Mouse (Mus musculus) limb, embryonic 14.5 days (tissue): ENCODE data around the gene Fat3. TPM values are rescaled to one million over a fixed set of nuclear protein-coding genes. Genes with fewer than 3 reads are reported as not detected.

Experiments
- ATAC-seq: fragments of 200-750 bp; cut with Nextera tagmentation; 2 replicates; pipeline ENCODE4 v1.8.0; 2017; ENCODE audit warnings: low read depth, moderate number of reproducible peaks, moderate TSS enrichment; ENCODE audit not compliant: low FRiP score
- DNase-seq: peaks from one replicate; pipeline ENCODE4 v3.0.0-alpha.2; 2015; ENCODE audit warnings: low spot score
- H3K27ac ChIP-seq: fragments of 300-500 bp; sonication (generic); replicated peaks from 2 replicates; pipeline ENCODE4 v1.5.1; 2014; ENCODE audit warnings: low read depth, mild to moderate bottlenecking, low read length, moderate library complexity, mixed read lengths
- H3K27me3 ChIP-seq: fragments of 300-500 bp; sonication (generic); 2 replicates; pipeline ENCODE4 v1.6.1; 2014; ENCODE audit warnings: low read length, mixed read lengths; ENCODE audit not compliant: control insufficient read depth, insufficient read depth
- H3K36me3 ChIP-seq: fragments of 300-500 bp; sonication (generic); 2 replicates; pipeline ENCODE4 v1.6.1; 2014; ENCODE audit warnings: mild to moderate bottlenecking, low read length, moderate library complexity, mixed read lengths; ENCODE audit not compliant: control insufficient read depth, insufficient read depth
- H3K4me1 ChIP-seq: fragments of 300-500 bp; sonication (generic); 2 replicates; pipeline ENCODE4 v1.6.1; 2014; ENCODE audit warnings: antibody characterized with exemption, low read length, mixed read lengths; ENCODE audit not compliant: control insufficient read depth, insufficient read depth
- H3K4me2 ChIP-seq: fragments of 300-500 bp; sonication (generic); replicated peaks from 2 replicates; pipeline ENCODE4 v1.6.1; 2014; ENCODE audit warnings: low read depth, mild to moderate bottlenecking, low read length, moderate library complexity; ENCODE audit not compliant: severe bottlenecking
- H3K4me3 ChIP-seq: fragments of 300-500 bp; sonication (generic); replicated peaks from 2 replicates; pipeline ENCODE4 v1.5.1; 2014; ENCODE audit warnings: low read length
- H3K9ac ChIP-seq: fragments of 300-500 bp; sonication (generic); 2 replicates; pipeline ENCODE4 v1.6.1; 2014; ENCODE audit warnings: mild to moderate bottlenecking, low read depth, low read length, moderate library complexity; ENCODE audit not compliant: severe bottlenecking
- H3K9me3 ChIP-seq: fragments of 300-500 bp; sonication (generic); 2 replicates; pipeline ENCODE4 v1.6.1; 2016; ENCODE audit warnings: low read length; ENCODE audit not compliant: control insufficient read depth
- POLR2A ChIP-seq: fragments of 200-500 bp; IDR thresholded peaks from 2 replicates; pipeline ENCODE4 v1.8.0; 2012; ENCODE audit warnings: inconsistent platforms, mild to moderate bottlenecking, moderate library complexity, borderline replicate concordance; ENCODE audit not compliant: insufficient read depth, insufficient read length; ENCODE audit errors: extremely low read depth
- WGBS: fragments of 180-500 bp; shearing (Covaris S2); extraction: QIAGEN DNeasy Blood & Tissue Kit; methylation state at CpG from one replicate; pipeline ENCODE4 v1.1.7; 2014; 5-methylcytosine and 5-hydroxymethylcytosine counted together
- polyA plus RNA-seq, 2 experiments: library from polyadenylated mRNA; depleted of rRNA in 1 of 2; stranded (reverse) in 1 of 2; unstranded in 1 of 2; fragments of >200 nt; fragmentation: Nextera tagmentation in 1 of 2; extraction: Ambion mirVana in 1 of 2; gene quantifications; 2 replicates each; pipeline versions ENCODE4 v1.2.1 to v1.2.3; 2012 to 2014

The Fat3 gene
- polyA plus RNA-seq, 2 experiments: 5.4 to 9.2 TPM

DNA sequence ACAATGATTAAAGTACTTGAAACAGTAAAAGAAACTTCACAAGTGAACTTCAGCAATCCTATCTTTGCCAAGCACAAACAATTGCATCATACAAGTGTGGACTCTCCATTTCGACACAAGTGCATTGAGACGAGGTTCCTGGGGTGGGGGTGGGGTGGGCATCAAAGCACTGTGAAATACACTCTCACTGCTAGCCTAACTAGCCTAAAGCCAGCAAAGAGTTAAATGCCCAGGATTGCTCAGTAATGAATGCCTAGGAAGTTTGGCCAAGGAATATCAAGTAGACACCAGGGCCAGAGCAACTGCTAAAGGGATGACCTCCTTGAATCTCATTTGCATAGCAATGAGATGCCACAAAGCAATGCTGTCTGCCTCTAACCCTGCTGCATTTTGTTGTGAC, 16.3 kb downstream of the Fat3 start:
- 57% methylated on average over 2 of the region's 2 CpGs for WGBS
- H3K27me3 ChIP-seq: no peaks in the 10 kb centered on the region
- H3K9ac ChIP-seq: no peak overlapping the region
- 0 out of 2 replicates have a peak, but pooled peaks cover 2% of the 10 kb centered on the region for H3K4me1 ChIP-seq
- H3K4me2 ChIP-seq: no peak overlapping the region
- TF ChIP-seq POLR2A: no peak
- no peak overlapping the region for H3K27ac ChIP-seq
- H3K4me3 ChIP-seq: no peak overlapping the region
- DNase-seq: no peak
- no peaks in the 10 kb centered on the region for H3K9me3 ChIP-seq
- no peaks in the 10 kb centered on the region for H3K36me3 ChIP-seq
- ATAC-seq: no peak

DNA sequence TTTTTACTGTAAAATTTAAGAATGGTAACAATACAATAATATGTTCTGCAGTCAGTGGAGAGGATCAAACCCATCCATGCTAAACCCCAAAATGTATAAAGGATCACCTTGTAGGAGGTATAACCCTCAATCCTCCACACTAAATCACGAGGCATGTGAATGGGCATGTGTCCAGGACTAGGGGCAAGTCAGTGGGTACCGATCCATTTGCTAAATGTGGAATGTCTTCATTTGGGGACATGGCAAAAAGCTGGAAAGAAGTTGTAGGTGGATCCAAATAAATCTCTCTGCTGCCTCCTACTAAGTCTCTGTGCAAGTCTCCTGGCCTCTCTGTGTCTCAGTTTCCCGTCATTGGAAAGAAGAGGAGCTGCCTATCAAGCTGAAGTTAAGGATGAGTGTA, 39.6 kb downstream of the Fat3 start:
- Histone ChIP-seq H3K9me3 (no peaks in the 10 kb centered on the region), H3K36me3 (no peaks in the 10 kb centered on the region), H3K4me3 (no peak overlapping the region), H3K27ac (no peak overlapping the region), H3K27me3 (no peaks in the 10 kb centered on the region), H3K9ac (no peak overlapping the region), H3K4me1 (no peaks in the 10 kb centered on the region), H3K4me2 (no peak overlapping the region)
- TF ChIP-seq POLR2A: no peak
- WGBS: 82% methylated on average over 3 of the region's 3 CpGs
- DNase-seq: no peak
- no peak for ATAC-seq

DNA sequence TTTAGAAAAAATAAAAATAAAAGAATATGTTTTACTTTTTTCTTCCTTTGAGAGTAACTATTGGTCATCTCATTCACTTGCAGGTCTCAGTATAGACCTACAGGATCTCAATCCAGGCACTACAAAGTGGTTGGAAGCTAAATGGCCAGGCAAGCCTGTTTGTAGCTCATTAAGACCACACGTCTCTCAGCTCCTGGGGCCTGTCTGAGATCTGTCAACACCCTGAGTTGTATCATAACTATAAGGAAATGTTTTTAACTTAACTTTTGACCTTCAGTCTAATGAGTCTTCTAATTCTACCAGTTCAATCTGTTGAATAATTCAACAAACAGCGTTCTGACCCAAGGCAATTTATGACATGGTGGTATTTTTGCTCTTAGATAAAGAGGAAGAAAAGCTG, 40.5 kb downstream of the Fat3 start:
- Histone ChIP-seq H3K9me3 (no peaks in the 10 kb centered on the region), H3K27ac (no peak overlapping the region), H3K4me1 (no peaks in the 10 kb centered on the region), H3K27me3 (no peaks in the 10 kb centered on the region), H3K36me3 (no peaks in the 10 kb centered on the region), H3K4me3 (no peak overlapping the region), H3K4me2 (no peak overlapping the region), H3K9ac (no peak overlapping the region)
- TF ChIP-seq POLR2A: no peak
- DNase-seq (no peak), ATAC-seq (no peak)
- WGBS: 35% methylated on average over 2 of the region's 2 CpGs

DNA sequence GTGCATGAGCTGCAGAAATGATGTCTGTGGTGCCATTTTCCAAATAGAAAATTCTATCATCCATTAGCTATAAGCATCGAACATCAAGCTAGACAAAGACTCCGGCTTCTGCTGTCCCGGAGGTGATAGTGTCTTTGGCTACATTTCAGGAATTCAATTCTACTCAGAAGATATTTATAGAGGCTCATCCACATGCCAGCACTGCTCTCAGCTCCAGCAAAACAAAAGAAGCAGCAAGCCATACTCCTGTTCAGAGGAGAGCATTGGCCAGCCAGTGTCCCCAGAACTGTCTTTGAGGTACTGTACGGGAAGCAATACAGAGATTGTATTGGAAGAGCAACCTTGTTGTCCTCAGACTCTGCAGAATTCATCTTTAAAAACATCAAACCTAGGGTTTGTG, 59.2 kb downstream of the Fat3 start:
- H3K4me3 ChIP-seq: no peak overlapping the region
- TF ChIP-seq POLR2A: no peak
- no peaks in the 10 kb centered on the region for H3K27me3 ChIP-seq
- H3K27ac ChIP-seq: no peak overlapping the region
- H3K4me1 ChIP-seq: no peaks in the 10 kb centered on the region
- no peaks in the 10 kb centered on the region for H3K36me3 ChIP-seq
- H3K9ac ChIP-seq: no peak overlapping the region
- 81% methylated on average over 4 of the region's 4 CpGs for WGBS
- H3K4me2 ChIP-seq: no peak overlapping the region
- no peaks in the 10 kb centered on the region for H3K9me3 ChIP-seq
- ATAC-seq (no peak), DNase-seq (no peak)

DNA sequence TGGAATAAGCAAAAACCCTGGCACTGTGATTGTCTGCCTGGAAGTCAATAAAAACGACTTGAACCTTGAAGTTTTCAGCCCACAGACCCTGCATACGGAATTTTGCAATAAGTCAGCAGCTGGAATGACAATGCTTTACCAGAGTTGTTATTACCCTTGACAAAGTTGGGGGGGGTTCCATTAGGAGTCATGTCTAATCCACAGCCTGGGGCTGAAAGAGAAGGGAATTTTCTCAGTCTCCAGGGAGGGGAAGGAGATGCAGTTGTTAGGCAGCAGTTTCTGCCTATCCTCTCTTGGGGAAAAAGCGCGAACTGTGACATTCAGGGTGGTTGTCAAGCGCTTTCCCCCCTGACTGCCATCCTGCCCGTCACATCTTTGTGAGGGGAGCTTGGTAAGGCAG, 60.4 kb downstream of the Fat3 start:
- no peak for DNase-seq
- Histone ChIP-seq H3K9me3 (no peaks in the 10 kb centered on the region), H3K4me3 (no peak overlapping the region), H3K4me2 (no peak overlapping the region), H3K4me1 (no peaks in the 10 kb centered on the region), H3K36me3 (no peaks in the 10 kb centered on the region), H3K27me3 (no peaks in the 10 kb centered on the region), H3K27ac (no peak overlapping the region), H3K9ac (no peak overlapping the region)
- ATAC-seq: no peak
- 58% methylated on average over 6 of the region's 6 CpGs for WGBS
- TF ChIP-seq POLR2A: no peak

DNA sequence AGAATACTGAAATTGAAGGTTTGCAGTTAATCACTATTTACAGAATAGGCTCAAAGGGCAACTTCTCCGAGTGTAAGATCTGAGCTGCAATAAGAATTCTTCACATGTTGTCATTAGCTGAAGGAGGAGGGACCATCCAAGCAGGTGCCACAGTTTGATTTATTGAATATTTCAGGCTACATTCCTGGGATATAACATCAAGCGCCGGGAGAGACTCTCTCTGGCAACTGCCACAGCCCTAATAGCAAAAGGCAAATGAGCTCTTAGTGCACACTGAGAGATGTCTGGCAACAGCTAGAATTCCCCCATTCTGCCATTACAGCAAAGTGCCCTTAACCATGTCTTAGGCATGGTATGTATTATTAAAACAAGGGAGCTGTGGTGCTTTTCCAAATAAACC, 61.1 kb downstream of the Fat3 start:
- H3K4me1 ChIP-seq: no peaks in the 10 kb centered on the region
- WGBS: 42% methylated on average over 3 of the region's 3 CpGs

More for the DNA sequence above, 61.1 kb downstream of the Fat3 start:
- no peak for ATAC-seq
- H3K9me3 ChIP-seq: no peaks in the 10 kb centered on the region
- H3K27ac ChIP-seq: no peak overlapping the region
- no peak overlapping the region for H3K4me2 ChIP-seq
- no peak overlapping the region for H3K9ac ChIP-seq
- no peak for TF ChIP-seq POLR2A
- H3K36me3 ChIP-seq: no peaks in the 10 kb centered on the region
- no peak for DNase-seq
- H3K27me3 ChIP-seq: no peaks in the 10 kb centered on the region
- H3K4me3 ChIP-seq: no peak overlapping the region
